Comparison of ENCODE assay signal across 1 mouse cellular context in the genomic region with DNA sequence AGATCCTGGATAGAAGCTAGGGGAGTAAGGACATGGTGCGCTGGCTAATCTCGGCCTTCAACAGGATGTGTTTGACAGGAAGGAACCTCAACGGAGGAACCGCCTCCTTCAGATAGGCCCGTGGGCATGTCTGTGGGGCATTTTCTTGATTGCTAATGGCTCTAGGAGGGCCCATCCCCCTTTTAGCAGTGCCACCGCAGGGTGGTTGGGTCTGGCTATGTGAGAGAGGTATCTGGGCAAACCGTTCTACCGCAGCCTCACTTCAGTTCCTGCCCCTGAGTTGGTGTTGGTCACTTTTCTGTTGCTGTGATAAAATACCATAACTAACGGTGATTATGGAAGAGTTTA.
TF ChIP-seq lines count a peak whose summit lies in the region.

No protein-coding gene starts in this region.

TF ChIP-seq in MEL, 35 proteins besides CTCF, POLR2A, EP300 and RAD21 (continued from another document):
- TF ChIP-seq CHD2 (IDR thresholded peaks at IDR 0.05; ENCODE audit: low read length) (no peak), RCOR1 (IDR thresholded peaks at IDR 0.05; ENCODE audit: low read depth, low read length) (peak; percentile 68; the same call in 1 of the 2 replicates), JUND (IDR thresholded peaks at IDR 0.05; ENCODE audit: low read depth, low read length) (no peak), ZNF384 (IDR thresholded peaks at IDR 0.05; ENCODE audit: low read depth, low read length) (no peak), POLR2AphosphoS5 (IDR thresholded peaks at IDR 0.05; ENCODE audit: borderline replicate concordance, low read depth, low read length) (no peak), USF2 (IDR thresholded peaks at IDR 0.05; ENCODE audit: borderline replicate concordance in 1 of 2, insufficient read depth in 1 of 2, low read depth in 1 of 2, low read length in 2 of 2) (no peak), UBTF (IDR thresholded peaks at IDR 0.05; ENCODE audit: borderline replicate concordance, insufficient read depth, low read depth, low read length) (no peak), MAFK (IDR thresholded peaks at IDR 0.05; ENCODE audit: borderline replicate concordance, low read depth, low read length) (no peak), ZMIZ1 (IDR thresholded peaks at IDR 0.05; ENCODE audit: low read depth, low read length) (no peak), TBP (IDR thresholded peaks at IDR 0.05; ENCODE audit: low read depth, low read length) (no peak), ZKSCAN1 (IDR thresholded peaks at IDR 0.05; ENCODE audit: low read depth, low read length) (no peak), ZC3H11A (IDR thresholded peaks at IDR 0.05; ENCODE audit: low read depth, low read length) (no peak), HCFC1 (IDR thresholded peaks at IDR 0.05; ENCODE audit: low read depth, low read length) (no peak), KAT2A (conservative IDR thresholded peaks at IDR 0.05; ENCODE audit: low read depth, low read length) (no peak), NRF1 (IDR thresholded peaks at IDR 0.05; ENCODE audit: insufficient read depth, low read depth, low read length, poor library complexity, severe bottlenecking) (0 out of 2 replicates have a peak, but pooled peaks have one; percentile 7), SIN3A (IDR thresholded peaks at IDR 0.05; ENCODE audit: low read length) (no peak; the same call in 1 of the 2 replicates), MYB (IDR thresholded peaks at IDR 0.05; ENCODE audit: low read depth, low read length) (peak; percentile 68), TCF12 (IDR thresholded peaks at IDR 0.05; ENCODE audit: low read depth, low read length) (no peak; the same call in 1 of the 2 replicates), GABPA (IDR thresholded peaks at IDR 0.05; ENCODE audit: low read depth, low read length) (no peak), TAL1 (IDR thresholded peaks at IDR 0.05; ENCODE audit: low read length) (no peak), BHLHE40 (IDR thresholded peaks at IDR 0.05; ENCODE audit: borderline replicate concordance, low read depth, low read length) (peak; percentile 7; the same call in 1 of the 2 replicates), NELFE (IDR thresholded peaks at IDR 0.05; ENCODE audit: low read depth, low read length) (no peak)
